ENCODE assay signal across 8 mouse cellular contexts in genomic region chr12:64917578-64918471, GRCm38 (mm10). TPM values are rescaled to one million over a fixed set of nuclear protein-coding genes. Genes with fewer than 3 reads are reported as not detected.
A peak's percentile ranks its signal among the peaks of the same experiment; 100 is the strongest.
DNase-seq lines count a peak whose midpoint lies in the region; ATAC-seq and TF ChIP-seq lines count a peak whose summit lies in the region.

Gene Gm527, plus strand, starts transcription at chr12:64917906.

- no peak for TF ChIP-seq CTCF in C2C12 (IDR thresholded peaks at IDR 0.05; ENCODE audit: control insufficient read depth, insufficient read depth, insufficient read length)
- TF ChIP-seq CTCF in brain, embryonic 14.5 days (IDR thresholded peaks at IDR 0.05; ENCODE audit: borderline replicate concordance, extremely low read depth, insufficient read depth, insufficient read length), result no peak
- no peak for TF ChIP-seq CTCF in liver, adult 2 months (IDR thresholded peaks at IDR 0.05; ENCODE audit: low read depth, low read length)

- H3K79me2 ChIP-seq in C2C12 (ENCODE audit: control insufficient read depth, insufficient read depth), result no peaks in the 10 kb centered on the region
- no peaks in the 10 kb centered on the region for H3K79me2 ChIP-seq in liver, adult 2 months (ENCODE audit: control insufficient read depth, insufficient read depth, low read length)
- no peaks in the 10 kb centered on the region for H3K79me2 ChIP-seq in myocyte (ENCODE audit: control insufficient read depth, insufficient read depth)

- peak within 1 kb of the TSS; percentile 82 for H3K9ac ChIP-seq in heart, embryonic 11.5 days (ENCODE audit: low read depth, low read length)
- H3K9ac ChIP-seq in kidney, embryonic 16.5 days (replicated peaks; ENCODE audit: low read length), result peak within 1 kb of the TSS; percentile 83
- H3K9ac ChIP-seq in liver, adult 2 months (ENCODE audit: low read depth, low read length), result peak within 1 kb of the TSS; percentile 80

- peak; percentile 98 for DNase-seq in brain, embryonic 14.5 days (ENCODE audit: low read depth)
- peak; percentile 88 for DNase-seq in liver, adult 2 months (ENCODE audit: extremely low read depth, low read depth, low spot score)
- DNase-seq in splenic B cell, adult 2 months (ENCODE audit: low read depth, low spot score), result peak; percentile 98

- H3K36me3 ChIP-seq in C2C12 (ENCODE audit: control insufficient read depth, insufficient read depth) (no peaks in the 10 kb centered on the region), myocyte (ENCODE audit: control insufficient read depth, insufficient read depth) (peaks cover 5% of the 10 kb centered on the region)
- H3K36me3 ChIP-seq in erythroblast, embryonic 14.5 days (ENCODE audit: control insufficient read depth), result no peaks in the 10 kb centered on the region
- H3K36me3 ChIP-seq in heart, embryonic 11.5 days (ENCODE audit: control insufficient read depth, insufficient read depth, low read length), result no peaks in the 10 kb centered on the region
- H3K36me3 ChIP-seq in kidney, embryonic 16.5 days (ENCODE audit: insufficient read depth, low read length), result no peaks in the 10 kb centered on the region
- H3K36me3 ChIP-seq in liver, adult 2 months (ENCODE audit: control insufficient read depth, insufficient read depth, low read length), result no peaks in the 10 kb centered on the region
- no peaks in the 10 kb centered on the region for H3K36me3 ChIP-seq in splenic B cell, adult 2 months (ENCODE audit: control insufficient read depth, insufficient read depth, low read length, poor library complexity, severe bottlenecking)

- TF ChIP-seq POLR2A in brain, embryonic 14.5 days (IDR thresholded peaks at IDR 0.05; ENCODE audit: borderline replicate concordance, extremely low read depth, insufficient read depth, insufficient read length, poor library complexity, severe bottlenecking), result peak; percentile 87
- no peak for TF ChIP-seq POLR2A in liver, adult 2 months (IDR thresholded peaks at IDR 0.05; ENCODE audit: extremely low read depth, insufficient read depth, low read length)
- TF ChIP-seq POLR2A in myocyte (IDR thresholded peaks at IDR 0.05; ENCODE audit: insufficient read length, low read depth), result peak; percentile 73

- no peaks in the 10 kb centered on the region; the same call in 1 of the 2 replicates for H3K9me3 ChIP-seq in erythroblast, embryonic 14.5 days (ENCODE audit: control insufficient read depth, low read length)
- H3K9me3 ChIP-seq in heart, embryonic 11.5 days (replicated peaks; ENCODE audit: control insufficient read depth, low read length), result no peaks in the 10 kb centered on the region
- H3K9me3 ChIP-seq in kidney, embryonic 16.5 days (ENCODE audit: low read length), result no peaks in the 10 kb centered on the region

- H3K27me3 ChIP-seq in C2C12 (ENCODE audit: control insufficient read depth, insufficient read depth, insufficient read length) (peaks cover 8% of the 10 kb centered on the region), myocyte (ENCODE audit: control insufficient read depth, insufficient read depth, insufficient read length) (no peaks in the 10 kb centered on the region)
- H3K27me3 ChIP-seq in erythroblast, embryonic 14.5 days (ENCODE audit: control insufficient read depth), result peaks cover 21% of the 10 kb centered on the region
- no peaks in the 10 kb centered on the region for H3K27me3 ChIP-seq in heart, embryonic 11.5 days (ENCODE audit: control insufficient read depth, insufficient read depth, low read length)
- no peaks in the 10 kb centered on the region for H3K27me3 ChIP-seq in kidney, embryonic 16.5 days (ENCODE audit: insufficient read depth, low read length)
- no peaks in the 10 kb centered on the region for H3K27me3 ChIP-seq in liver, adult 2 months (ENCODE audit: control insufficient read depth, insufficient read depth, low read length)
- no peaks in the 10 kb centered on the region for H3K27me3 ChIP-seq in splenic B cell, adult 2 months (ENCODE audit: control insufficient read depth, insufficient read depth, low read length, poor library complexity, severe bottlenecking)

- H3K4me3 ChIP-seq in C2C12 (ENCODE audit: insufficient read depth, poor library complexity, severe bottlenecking), result peak within 1 kb of the TSS; percentile 41
- peak within 1 kb of the TSS; percentile 71 for H3K4me3 ChIP-seq in erythroblast, embryonic 14.5 days (replicated peaks)
- H3K4me3 ChIP-seq in heart, embryonic 11.5 days (ENCODE audit: low read depth, low read length), result peak within 1 kb of the TSS; percentile 84
- H3K4me3 ChIP-seq in kidney, embryonic 16.5 days (ENCODE audit: low read length), result peak within 1 kb of the TSS; percentile 83
- peak within 1 kb of the TSS; percentile 62 for H3K4me3 ChIP-seq in liver, adult 2 months (ENCODE audit: insufficient read depth, low read depth, low read length)
- peak within 1 kb of the TSS; percentile 35 for H3K4me3 ChIP-seq in myocyte

- H3K79me3 ChIP-seq in C2C12 (ENCODE audit: low read depth), result no peaks in the 10 kb centered on the region

- peak within 1 kb of the TSS; percentile 64 for H3K27ac ChIP-seq in heart, embryonic 11.5 days (ENCODE audit: low read depth, low read length)
- no peak within 1 kb of the TSS for H3K27ac ChIP-seq in kidney, embryonic 16.5 days (ENCODE audit: low read length)
- H3K27ac ChIP-seq in liver, adult 2 months (replicated peaks; ENCODE audit: insufficient read depth, low read depth, low read length), result no peak within 1 kb of the TSS

- peaks cover 16% of the 10 kb centered on the region for H3K4me1 ChIP-seq in erythroblast, embryonic 14.5 days (ENCODE audit: control insufficient read depth)
- no peaks in the 10 kb centered on the region for H3K4me1 ChIP-seq in heart, embryonic 11.5 days (ENCODE audit: control insufficient read depth, insufficient read depth, low read length)
- no peaks in the 10 kb centered on the region for H3K4me1 ChIP-seq in kidney, embryonic 16.5 days (ENCODE audit: insufficient read depth, low read length)
- H3K4me1 ChIP-seq in liver, adult 2 months (ENCODE audit: control insufficient read depth, insufficient read depth, low read length), result no peaks in the 10 kb centered on the region

- H3ac ChIP-seq in C2C12 (ENCODE audit: control insufficient read depth, insufficient read length, low read depth) (peak within 1 kb of the TSS; percentile 79), myocyte (ENCODE audit: control insufficient read depth, insufficient read length) (peak within 1 kb of the TSS; percentile 87)

- WGBS in heart, embryonic 11.5 days (ENCODE audit: insufficient replicate concordance), result under 1% methylated on average over 63 of the region's 93 CpGs
- WGBS in kidney, embryonic 16.5 days, result under 1% methylated on average over 59 of the region's 93 CpGs
- under 1% methylated on average over 80 of the region's 93 CpGs for WGBS in liver, adult 2 months

- H3K4me2 ChIP-seq in heart, embryonic 11.5 days, result peak within 1 kb of the TSS; percentile 86
- peak within 1 kb of the TSS; percentile 94 for H3K4me2 ChIP-seq in kidney, embryonic 16.5 days (replicated peaks; ENCODE audit: low read depth, low read length)
- peak within 1 kb of the TSS; percentile 70 for H3K4me2 ChIP-seq in myocyte (ENCODE audit: low read depth)

- ATAC-seq in heart, embryonic 11.5 days (replicated peaks; ENCODE audit: insufficient number of reproducible peaks, low FRiP score, low TSS enrichment), result peak; percentile 100
- peak; percentile 100 for ATAC-seq in kidney, embryonic 16.5 days (ENCODE audit: low FRiP score, low TSS enrichment)

TF ChIP-seq in C2C12, 6 proteins besides CTCF, POLR2A, EP300 and RAD21:
- no peak for TF ChIP-seq USF1 (IDR thresholded peaks at IDR 0.05; ENCODE audit: low read depth)
- peak; percentile 11 for TF ChIP-seq MAX (IDR thresholded peaks at IDR 0.05)

TF ChIP-seq in myocyte, 11 proteins besides CTCF, POLR2A, EP300 and RAD21:
- TF ChIP-seq MYOD1 (IDR thresholded peaks at IDR 0.05; ENCODE audit: control insufficient read depth in 1 of 3, insufficient read length in 2 of 3, low read depth in 2 of 3) (peak in 2 of 3 experiments; percentile 41 to 58), POLR2AphosphoS2 (IDR thresholded peaks at IDR 0.05; ENCODE audit: insufficient read length, low read depth) (peak; percentile 14), SRF (IDR thresholded peaks at IDR 0.05; ENCODE audit: control insufficient read depth, insufficient read length, low read depth) (no peak), USF1 (IDR thresholded peaks at IDR 0.05; ENCODE audit: low read depth) (no peak), REST (IDR thresholded peaks at IDR 0.05; ENCODE audit: insufficient read depth, insufficient read length) (no peak), MAX (IDR thresholded peaks at IDR 0.05; ENCODE audit: low read depth) (no peak), MYOG (IDR thresholded peaks at IDR 0.05; ENCODE audit: control insufficient read depth in 1 of 3, insufficient read depth in 1 of 3, insufficient read length in 2 of 3, low read depth in 2 of 3) (peak; percentile 30 to 66 (median 51))

RNA-seq across cellular contexts. Expression of gene Gm527, which starts in this region (rescaled TPM):
- polyA plus RNA-seq in C2C12 (2012; fragmentation: generic; extraction: Trizol), result 1.5 TPM
- polyA plus RNA-seq in brain, embryonic 14.5 days (2012; rRNA removed), result 9.4 and 9.5 TPM in 2 replicates
- polyA plus RNA-seq in erythroblast, embryonic 14.5 days (2012), result not detected in 2 replicates
- polyA plus RNA-seq in heart, embryonic 11.5 days (2014; fragmentation: Nextera tagmentation; extraction: Ambion mirVana), result 0.70 and 1.3 TPM in 2 replicates
- polyA plus RNA-seq in kidney, embryonic 16.5 days (2015; fragmentation: Nextera tagmentation; extraction: Ambion mirVana), result 0.60 and 2.4 TPM in 2 replicates
- 1.3 and 1.7 TPM in 2 replicates for total RNA-seq in liver, adult 2 months (2014; rRNA removed)
- polyA plus RNA-seq in liver, adult 2 months (2012; rRNA removed), result 0.27 and 0.34 TPM in 2 replicates
- 1.8 TPM for polyA plus RNA-seq in myocyte (2012; fragmentation: generic; extraction: Trizol)
